Mouse (Mus musculus) neural tube, embryonic 13.5 days (tissue): ENCODE measurements around the gene Ap1m2. TPM values are rescaled to one million over a fixed set of nuclear protein-coding genes. Genes with fewer than 3 reads are reported as not detected.
"Not testable (repeated sequence)": the region's sequence is repeated elsewhere in the genome, so short reads cannot be mapped to it uniquely, and the experiment has no call there.

Experiments
- ATAC-seq: fragments of 200-750 bp; cut with Nextera tagmentation; 2 replicates; pipeline ENCODE4 v1.8.0; 2017; ENCODE audit warnings: low read depth, mild to moderate bottlenecking, moderate TSS enrichment, moderate library complexity
- H3K27ac ChIP-seq: fragments of 300-500 bp; sonication (generic); replicated peaks from 2 replicates; pipeline ENCODE4 v1.5.1; 2015; ENCODE audit warnings: moderate library complexity, mild to moderate bottlenecking, inconsistent platforms
- H3K27me3 ChIP-seq: fragments of 300-500 bp; sonication (generic); 2 replicates; pipeline ENCODE4 v1.6.1; 2015; ENCODE audit warnings: mild to moderate bottlenecking, inconsistent platforms
- H3K36me3 ChIP-seq: fragments of 300-500 bp; sonication (generic); 2 replicates; pipeline ENCODE4 v1.6.1; 2015; ENCODE audit warnings: mild to moderate bottlenecking, inconsistent platforms
- H3K4me1 ChIP-seq: fragments of 300-500 bp; sonication (generic); replicated peaks from 2 replicates; pipeline ENCODE4 v1.6.1; 2015; ENCODE audit warnings: inconsistent platforms
- H3K4me2 ChIP-seq: fragments of 300-500 bp; sonication (generic); 2 replicates; pipeline ENCODE4 v1.6.1; 2015; ENCODE audit warnings: inconsistent platforms, mild to moderate bottlenecking, moderate library complexity
- H3K4me3 ChIP-seq: fragments of 300-500 bp; sonication (generic); 2 replicates; pipeline ENCODE4 v1.5.1; 2015; ENCODE audit warnings: mild to moderate bottlenecking, inconsistent platforms
- H3K9ac ChIP-seq: fragments of 300-500 bp; sonication (generic); 2 replicates; pipeline ENCODE4 v1.6.1; 2015; ENCODE audit warnings: moderate library complexity, mild to moderate bottlenecking, inconsistent platforms
- H3K9me3 ChIP-seq: fragments of 300-500 bp; sonication (generic); 2 replicates; pipeline ENCODE4 v1.6.1; 2016; ENCODE audit warnings: inconsistent platforms
- WGBS: fragments of 180-500 bp; shearing (Covaris S2); methylation state at CpG from one replicate; pipeline ENCODE4 v1.1.7; 2015; 5-methylcytosine and 5-hydroxymethylcytosine counted together
- polyA plus RNA-seq: library from polyadenylated mRNA; unstranded; fragments of >200 nt; fragmentation: Nextera tagmentation; extraction: Ambion mirVana; gene quantifications from 2 replicates; pipeline ENCODE4 v1.2.1, GENCODE M21; 2015

The Ap1m2 gene
- polyA plus RNA-seq, 1 experiment from 2014 or later, result 0.89 TPM

DNA sequence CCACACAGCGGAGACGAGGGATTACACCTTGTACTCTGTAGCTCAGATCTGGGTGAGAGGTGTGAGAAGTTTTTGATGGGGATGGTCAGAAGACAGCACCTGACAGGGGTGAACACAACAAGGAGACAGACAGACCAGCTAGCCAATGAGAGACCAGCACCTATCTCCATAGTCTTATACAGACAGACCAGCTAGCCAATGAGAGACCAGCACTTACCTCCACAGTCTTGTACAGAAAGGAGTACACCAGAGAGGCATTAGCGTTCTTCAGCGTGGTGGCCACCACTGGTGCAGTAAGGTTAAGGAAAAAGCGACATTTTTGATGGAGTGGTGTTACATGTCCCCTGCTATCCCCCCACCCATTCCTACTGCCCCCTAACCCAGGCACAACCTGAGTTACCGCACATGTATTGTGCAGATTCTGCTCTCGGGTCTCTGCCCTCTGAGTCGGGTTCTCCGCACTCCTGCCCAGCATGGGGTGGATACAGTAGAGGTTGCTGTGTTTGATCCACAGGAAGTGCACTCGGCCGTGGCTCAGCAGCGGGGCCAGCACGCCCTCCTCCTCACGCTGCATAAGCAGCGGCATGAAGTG is 2.9 kb downstream of the Ap1m2 start:
- H3K27me3 ChIP-seq, result peaks cover 24% of the 10 kb centered on the region
- H3K27ac ChIP-seq, result no peak overlapping the region
- no peaks in the 10 kb centered on the region for H3K9me3 ChIP-seq
- H3K4me2 ChIP-seq, result no peak overlapping the region
- 0 out of 2 replicates have a peak, but pooled peaks cover 6% of the 10 kb centered on the region for H3K4me1 ChIP-seq
- H3K36me3 ChIP-seq, result no peaks in the 10 kb centered on the region
- H3K4me3 ChIP-seq, result no peak overlapping the region
- 70% methylated on average over 15 of the region's 15 CpGs for WGBS
- no peak overlapping the region for H3K9ac ChIP-seq
- ATAC-seq, result no peak

DNA sequence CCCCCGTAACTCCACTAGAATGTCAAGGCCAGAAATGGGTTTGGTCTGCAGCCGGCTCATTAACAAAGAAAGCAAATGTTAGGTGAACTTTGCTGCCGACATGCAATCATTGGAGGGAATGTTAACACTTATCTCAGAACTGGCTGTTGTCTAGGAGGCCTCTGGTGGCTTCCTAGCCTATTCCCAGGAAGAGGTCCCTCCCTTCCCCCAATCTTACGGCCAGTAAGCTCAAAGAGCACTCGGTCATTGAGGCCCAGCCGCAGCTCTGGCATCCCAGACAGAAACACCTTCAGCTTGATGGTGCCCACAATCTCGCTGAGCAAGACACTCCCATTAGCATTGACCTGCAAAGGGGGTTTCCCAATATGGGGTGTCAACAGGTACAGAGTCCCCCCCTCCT is 7.1 kb downstream of the Ap1m2 start:
- H3K4me3 ChIP-seq, result no peak overlapping the region
- H3K9me3 ChIP-seq, result no peaks in the 10 kb centered on the region
- WGBS, result 87% methylated on average over 7 of the region's 7 CpGs
- H3K36me3 ChIP-seq, result no peaks in the 10 kb centered on the region
- H3K4me2 ChIP-seq, result no peak overlapping the region
- no peak overlapping the region for H3K9ac ChIP-seq
- no peak overlapping the region for H3K27ac ChIP-seq
- H3K4me1 ChIP-seq, result no peaks in the 10 kb centered on the region
- no peak for ATAC-seq
- H3K27me3 ChIP-seq, result 0 out of 2 replicates have a peak, but pooled peaks cover 1% of the 10 kb centered on the region

DNA sequence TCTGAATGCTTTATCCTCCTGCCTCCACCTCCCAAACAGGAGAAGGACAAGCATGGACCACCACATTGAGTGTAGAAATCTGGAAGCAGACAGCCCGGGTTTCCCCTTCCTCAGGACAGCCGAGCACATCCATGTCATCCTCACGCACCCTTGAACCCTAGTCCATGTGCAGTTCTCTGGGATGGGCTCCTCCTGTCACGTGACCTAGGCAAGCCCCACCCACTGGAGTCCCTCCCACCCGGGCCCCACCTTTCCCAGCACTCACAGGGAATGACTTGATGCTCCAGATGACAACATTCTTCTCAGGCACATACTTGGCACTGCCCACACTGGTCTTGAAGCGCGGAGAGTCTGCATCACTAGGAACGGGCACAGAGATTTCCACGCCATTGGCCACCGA is 13.1 kb downstream of the Ap1m2 start:
- no peak overlapping the region for H3K9ac ChIP-seq
- no peak for ATAC-seq
- no peaks in the 10 kb centered on the region for H3K9me3 ChIP-seq
- no peak overlapping the region for H3K4me2 ChIP-seq
- H3K4me1 ChIP-seq, result no peaks in the 10 kb centered on the region
- no peaks in the 10 kb centered on the region for H3K27me3 ChIP-seq
- WGBS, result 86% methylated on average over 10 of the region's 10 CpGs
- no peaks in the 10 kb centered on the region for H3K36me3 ChIP-seq
- no peak overlapping the region for H3K27ac ChIP-seq
- H3K4me3 ChIP-seq, result no peak overlapping the region

DNA sequence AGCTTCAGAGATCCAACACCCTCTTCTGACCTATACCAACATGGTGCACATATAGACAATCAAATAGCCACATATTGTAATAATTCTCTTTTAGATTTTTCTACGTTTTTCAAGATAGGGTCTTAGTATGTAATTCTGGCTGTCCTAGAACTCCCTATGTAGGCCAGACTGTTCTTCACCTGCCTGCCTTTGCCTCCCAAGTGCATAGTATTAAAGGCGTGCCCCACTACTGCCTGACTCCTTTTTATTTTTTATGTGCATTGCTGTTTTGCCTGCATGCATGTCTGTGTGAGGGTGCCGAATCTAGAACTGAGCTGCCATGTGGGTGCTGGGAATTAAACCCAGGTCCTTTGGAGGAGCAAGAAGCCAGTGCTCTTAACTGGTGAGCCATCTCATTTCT is 19.9 kb downstream of the Ap1m2 start:
- Histone ChIP-seq H3K4me2 (no peak overlapping the region), H3K9ac (no peak overlapping the region), H3K9me3 (no peaks in the 10 kb centered on the region), H3K4me3 (no peak overlapping the region), H3K4me1 (peaks cover 29% of the 10 kb centered on the region), H3K36me3 (no peaks in the 10 kb centered on the region), H3K27me3 (no peaks in the 10 kb centered on the region), H3K27ac (no peak overlapping the region)
- WGBS, result 98% methylated on average over 3 of the region's 3 CpGs
- no peak for ATAC-seq

DNA sequence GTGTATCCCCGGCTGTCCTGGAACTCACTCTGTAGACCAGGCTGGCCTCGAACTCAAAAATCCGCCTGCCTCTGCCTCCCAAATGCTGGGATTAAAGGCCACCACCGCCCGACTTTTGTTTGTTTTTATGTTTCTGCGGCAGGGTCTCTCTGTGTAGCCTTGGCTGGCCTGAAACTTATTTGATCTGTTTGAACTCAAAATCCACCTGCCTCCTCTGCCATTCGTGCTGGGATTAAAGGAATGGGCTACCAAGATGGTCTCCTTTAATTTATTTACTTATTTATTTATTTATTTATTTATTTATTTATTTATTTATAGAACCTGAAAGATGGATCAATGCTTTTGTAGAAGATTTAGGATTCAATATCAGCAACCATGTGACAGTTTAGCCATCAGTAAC is 20.3 kb downstream of the Ap1m2 start:
- Histone ChIP-seq H3K4me3 (peak overlapping the region; percentile 81), H3K4me2 (peak overlapping the region; percentile 86), H3K9ac (peak overlapping the region; percentile 23), H3K4me1 (peaks cover 33% of the 10 kb centered on the region), H3K27ac (peak overlapping the region; percentile 91; the same call in 1 of the 2 replicates)
- H3K9me3 ChIP-seq, H3K36me3 ChIP-seq, H3K27me3 ChIP-seq, ATAC-seq: not testable (repeated sequence)
- 19% methylated on average over 7 of the region's 7 CpGs for WGBS

DNA sequence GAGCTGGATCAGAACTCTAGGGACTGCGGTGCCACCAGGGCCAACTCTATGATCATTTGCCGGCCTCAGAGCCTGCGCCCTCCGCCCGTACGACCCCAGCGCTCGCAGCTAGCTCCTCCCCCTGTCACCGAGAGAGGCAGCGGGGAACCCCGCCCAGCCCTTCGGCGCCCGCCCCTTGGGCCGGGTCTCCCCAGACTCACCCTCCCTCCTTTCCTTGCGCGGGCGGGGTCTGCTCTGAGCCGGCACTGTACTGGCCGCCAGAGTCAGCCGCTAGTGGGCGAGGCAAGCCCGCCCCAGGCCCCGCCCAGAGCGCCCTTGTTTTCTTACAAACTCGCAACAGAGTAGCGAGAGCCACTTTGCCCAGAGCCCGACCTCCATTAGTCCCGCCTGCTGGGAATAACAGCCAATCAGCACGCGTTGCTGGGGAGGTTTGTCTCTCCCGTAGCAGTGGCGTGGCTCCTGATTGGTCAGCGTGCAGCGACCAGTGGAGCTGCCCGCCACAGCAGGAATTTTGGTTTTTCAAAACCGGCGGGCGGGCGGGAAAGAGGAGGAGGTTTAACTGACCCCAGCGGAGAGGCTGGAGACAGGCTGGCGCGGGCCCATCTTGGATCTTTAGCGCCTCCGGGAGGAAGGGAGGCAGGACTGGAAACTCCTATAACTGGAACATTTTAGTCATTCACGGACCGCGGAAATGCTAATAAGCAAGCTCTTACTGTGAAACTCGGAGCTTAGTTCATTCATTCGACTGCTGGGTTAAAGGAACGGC is 20.9 kb downstream of the Ap1m2 start, which contains the start of gene Cdkn2d:
Cdkn2d (minus strand) TSS at position 386 of the 766 bp plus-strand sequence.
- peak within 1 kb of the TSS; percentile 87 for H3K9ac ChIP-seq
- peaks cover 40% of the 10 kb centered on the region for H3K4me1 ChIP-seq
- H3K27ac ChIP-seq, result peak within 1 kb of the TSS; percentile 91
- no peaks in the 10 kb centered on the region for H3K9me3 ChIP-seq
- peak within 1 kb of the TSS; percentile 86 for H3K4me2 ChIP-seq
- WGBS, result under 1% methylated on average over 51 of the region's 51 CpGs
- peak; percentile 95 for ATAC-seq
- no peaks in the 10 kb centered on the region for H3K27me3 ChIP-seq
- H3K4me3 ChIP-seq, result peak within 1 kb of the TSS; percentile 81
- no peaks in the 10 kb centered on the region for H3K36me3 ChIP-seq

DNA sequence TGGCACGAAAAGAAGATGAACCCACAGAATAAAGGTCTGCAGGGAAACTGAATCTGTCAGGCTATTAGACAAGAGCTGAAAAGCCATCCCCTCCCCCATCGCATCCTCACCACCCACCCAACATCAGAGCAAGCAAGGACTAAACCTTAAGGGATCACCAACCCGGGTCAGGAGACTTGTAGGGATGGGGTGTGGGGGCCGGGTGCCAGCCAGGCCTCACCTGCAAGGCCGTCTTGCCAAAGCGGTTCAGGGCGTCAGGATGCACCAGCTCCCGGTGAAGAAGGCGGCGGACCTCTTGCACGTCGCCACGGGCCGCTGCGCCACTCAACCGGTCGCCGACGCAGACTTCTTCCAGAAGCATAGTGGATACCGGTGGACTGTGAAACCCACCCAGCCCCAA is 21.5 kb downstream of the Ap1m2 start:
- ATAC-seq, result no peak; the same call in 1 of the 2 replicates
- no peaks in the 10 kb centered on the region for H3K9me3 ChIP-seq
- peak overlapping the region; percentile 86 for H3K4me2 ChIP-seq
- peak overlapping the region; percentile 81 for H3K4me3 ChIP-seq
- H3K36me3 ChIP-seq, result no peaks in the 10 kb centered on the region; the same call in 1 of the 2 replicates
- H3K4me1 ChIP-seq, result peaks cover 43% of the 10 kb centered on the region
- H3K27me3 ChIP-seq, result no peaks in the 10 kb centered on the region
- H3K9ac ChIP-seq, result peak overlapping the region; percentile 87
- under 1% methylated on average over 20 of the region's 20 CpGs for WGBS
- H3K27ac ChIP-seq, result peak overlapping the region; percentile 91

DNA sequence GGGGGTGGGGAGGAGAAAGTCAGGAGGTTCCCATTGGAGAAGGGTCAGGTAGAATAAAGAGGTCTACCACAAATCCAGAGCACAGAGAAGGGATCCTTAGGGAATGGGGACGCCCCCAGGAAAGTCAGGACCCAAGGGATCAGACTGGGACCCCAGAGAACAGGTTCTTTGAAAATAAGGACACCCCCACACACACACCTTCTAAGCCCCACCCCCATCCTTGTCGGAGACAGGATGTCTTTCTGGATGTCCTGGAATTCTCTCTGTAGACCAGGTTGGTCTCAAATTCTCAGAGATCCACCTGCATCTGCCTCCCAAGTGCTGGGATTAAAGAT is 22.8 kb downstream of the Ap1m2 start:
- peaks cover 44% of the 10 kb centered on the region for H3K4me1 ChIP-seq
- no peaks in the 10 kb centered on the region for H3K9me3 ChIP-seq
- H3K27ac ChIP-seq, result no peak overlapping the region
- no peaks in the 10 kb centered on the region for H3K27me3 ChIP-seq
- ATAC-seq, result no peak
- WGBS, result 88% methylated on average over 2 of the region's 2 CpGs
- peak overlapping the region; percentile 81 for H3K4me3 ChIP-seq
- peaks cover 11% of the 10 kb centered on the region for H3K36me3 ChIP-seq
- H3K4me2 ChIP-seq, result peak overlapping the region; percentile 86
- no peak overlapping the region for H3K9ac ChIP-seq

DNA sequence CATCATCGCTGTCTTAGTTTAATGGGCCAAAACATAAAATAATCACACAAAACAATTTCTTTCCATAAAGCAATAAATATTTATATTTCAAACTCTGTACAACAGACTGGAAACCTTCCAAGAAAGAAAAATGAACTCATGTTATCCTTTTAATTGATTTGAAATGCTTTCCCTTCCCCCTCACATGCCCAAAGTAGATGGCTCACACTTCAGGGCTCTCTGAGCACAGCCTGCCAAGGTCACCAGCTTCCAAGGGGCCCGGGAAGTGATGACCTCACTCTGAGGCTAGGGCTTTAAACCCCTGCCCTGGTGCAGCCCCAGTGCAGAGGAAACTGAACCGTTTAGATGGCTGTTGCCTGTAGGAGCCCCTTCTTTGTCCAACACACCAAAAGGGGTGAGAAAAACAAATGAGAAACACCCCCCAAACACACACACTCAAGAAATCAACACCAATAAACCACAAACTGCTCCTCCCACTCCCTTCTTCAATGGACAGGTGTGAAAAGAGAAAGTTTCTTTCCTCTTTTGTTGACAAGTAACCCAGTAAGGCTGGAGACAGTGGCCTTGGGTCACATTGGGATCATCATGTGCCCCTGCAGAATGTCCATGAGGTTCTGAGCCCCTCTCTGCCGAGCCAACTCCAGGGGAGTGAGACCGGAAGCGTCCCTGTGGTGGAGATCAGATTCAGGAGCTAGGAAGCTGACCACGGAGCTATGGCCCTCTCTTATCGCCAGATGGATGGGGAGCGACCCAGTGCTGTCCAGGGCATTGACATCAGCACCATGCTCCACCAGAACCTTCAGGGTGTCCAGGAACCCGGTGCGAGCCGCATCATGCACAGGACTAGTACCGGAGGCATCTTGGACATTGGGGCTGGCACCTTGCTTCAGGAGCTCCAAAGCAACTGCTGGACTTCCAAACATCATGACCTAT is 23.5 kb downstream of the Ap1m2 start:
- peak overlapping the region; percentile 81 for H3K4me3 ChIP-seq
- peaks cover 18% of the 10 kb centered on the region for H3K36me3 ChIP-seq
- no peaks in the 10 kb centered on the region for H3K9me3 ChIP-seq
- ATAC-seq, result no peak
- 79% methylated on average over 13 of the region's 13 CpGs for WGBS
- peak overlapping the region; percentile 86 for H3K4me2 ChIP-seq
- H3K27ac ChIP-seq, result peak overlapping the region; percentile 89
- H3K9ac ChIP-seq, result peak overlapping the region; percentile 80
- no peaks in the 10 kb centered on the region for H3K27me3 ChIP-seq
- peaks cover 44% of the 10 kb centered on the region for H3K4me1 ChIP-seq

DNA sequence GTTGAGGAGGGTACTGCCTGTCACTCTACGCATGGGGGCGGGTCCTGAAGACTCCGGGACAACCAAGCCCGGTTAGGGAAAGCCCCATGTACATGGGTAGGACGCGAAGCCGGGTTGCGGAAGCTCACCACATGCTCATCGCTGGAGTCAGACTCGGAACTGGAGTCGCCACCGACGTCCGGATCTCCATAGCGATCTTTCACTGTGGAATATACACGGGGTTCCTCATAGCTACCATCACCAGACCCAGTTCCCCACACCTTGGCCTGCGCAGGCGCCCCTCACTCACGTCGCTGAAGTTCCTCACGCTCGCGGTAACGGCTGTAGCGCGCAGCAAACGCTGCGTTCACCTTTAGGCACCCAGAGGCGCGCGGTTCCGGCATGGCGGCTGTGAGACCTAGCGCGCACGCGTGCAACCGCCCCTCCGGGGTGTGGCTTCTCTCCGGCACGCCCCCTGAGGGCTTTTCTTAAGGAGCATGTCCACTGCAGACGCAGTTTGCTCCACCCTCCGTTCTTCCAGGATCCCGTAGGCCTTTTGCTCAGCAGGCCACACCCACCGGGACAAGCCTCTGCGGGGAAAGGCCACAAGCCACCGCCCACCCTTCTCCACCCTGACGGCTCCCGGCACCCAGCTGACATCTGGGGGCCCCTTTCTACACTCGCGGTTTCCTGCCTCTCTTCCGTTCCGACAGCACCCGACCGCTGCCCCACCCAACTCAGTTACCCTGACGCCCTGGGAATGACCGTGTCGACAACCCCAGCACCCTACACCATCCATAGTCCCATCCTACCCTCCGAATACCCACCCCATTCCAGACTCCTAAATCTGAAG is 24.4 kb downstream of the Ap1m2 start, which contains the start of gene Kri1:
Kri1 (minus strand) TSS at position 399 of the 832 bp plus-strand sequence.
- H3K27ac ChIP-seq, result peak within 1 kb of the TSS; percentile 89
- peak within 1 kb of the TSS; percentile 80 for H3K9ac ChIP-seq
- H3K4me1 ChIP-seq, result peaks cover 44% of the 10 kb centered on the region
- H3K4me3 ChIP-seq, result peak within 1 kb of the TSS; percentile 81
- no peaks in the 10 kb centered on the region for H3K27me3 ChIP-seq
- WGBS, result under 1% methylated on average over 59 of the region's 59 CpGs
- peak; percentile 70 for ATAC-seq
- peak within 1 kb of the TSS; percentile 86 for H3K4me2 ChIP-seq
- H3K36me3 ChIP-seq, result peaks cover 22% of the 10 kb centered on the region
- H3K9me3 ChIP-seq, result no peaks in the 10 kb centered on the region

DNA sequence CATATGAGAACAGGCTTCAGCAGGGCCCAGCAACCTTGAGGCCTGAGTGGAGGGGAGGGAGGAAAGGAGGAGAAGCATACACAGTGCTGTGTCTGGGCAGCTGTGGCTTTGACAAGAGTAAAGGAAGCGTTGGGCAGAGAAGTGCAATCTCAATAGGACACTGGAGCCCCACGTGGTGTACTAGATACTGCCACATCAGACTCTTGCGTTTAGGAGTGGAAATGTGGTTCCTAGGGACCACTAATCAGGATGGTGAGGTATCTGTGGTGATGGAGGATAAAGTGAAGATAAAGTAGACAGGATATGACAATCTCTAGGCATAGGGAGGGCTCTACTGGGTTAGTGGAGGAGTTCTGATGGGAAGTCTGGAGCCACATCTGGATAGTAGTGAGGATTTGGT is 25.4 kb downstream of the Ap1m2 start:
- Histone ChIP-seq H3K27ac (peak overlapping the region; percentile 89), H3K27me3 (no peaks in the 10 kb centered on the region), H3K9ac (peak overlapping the region; percentile 80), H3K36me3 (peaks cover 31% of the 10 kb centered on the region), H3K9me3 (no peaks in the 10 kb centered on the region), H3K4me2 (peak overlapping the region; percentile 86), H3K4me1 (peaks cover 42% of the 10 kb centered on the region), H3K4me3 (peak overlapping the region; percentile 81)
- no peak for ATAC-seq
- WGBS, result 65% methylated on average over 3 of the region's 3 CpGs
